Mouse (Mus musculus) midbrain, postnatal 0 days (tissue): Measurements from ENCODE around the gene Efcab6. TPM values are rescaled to one million over a fixed set of nuclear protein-coding genes. Genes with fewer than 3 reads are reported as not detected.

Source experiments
- ATAC-seq: fragments of 200-750 bp; cut with Nextera tagmentation; 2 replicates; pipeline ENCODE4 v1.8.0; 2017; ENCODE audit warnings: moderate number of reproducible peaks, mild to moderate bottlenecking, moderate TSS enrichment, moderate library complexity; ENCODE audit not compliant: low FRiP score
- DNase-seq: peaks from one replicate; pipeline ENCODE4 v3.0.0-alpha.2; 2015; ENCODE audit warnings: low spot score
- H3K27ac ChIP-seq: fragments of 300-500 bp; sonication (generic); 2 replicates; pipeline ENCODE4 v1.5.1; 2014; ENCODE audit warnings: low read depth, mild to moderate bottlenecking, low read length, mixed read lengths
- H3K27me3 ChIP-seq: fragments of 300-500 bp; sonication (generic); 2 replicates; pipeline ENCODE4 v1.6.1; 2014; ENCODE audit warnings: low read length, control low read depth, mixed read lengths; ENCODE audit not compliant: insufficient read depth
- H3K36me3 ChIP-seq: fragments of 300-500 bp; sonication (generic); 2 replicates; pipeline ENCODE4 v1.6.1; 2014; ENCODE audit warnings: low read length, control low read depth, mixed read lengths; ENCODE audit not compliant: insufficient read depth
- H3K4me1 ChIP-seq: fragments of 300-500 bp; sonication (generic); 2 replicates; pipeline ENCODE4 v1.6.1; 2014; ENCODE audit warnings: mild to moderate bottlenecking, control low read depth, antibody characterized with exemption, low read length, mixed read lengths; ENCODE audit not compliant: insufficient read depth
- H3K4me2 ChIP-seq: fragments of 300-500 bp; sonication (generic); 2 replicates; pipeline ENCODE4 v1.6.1; 2014; ENCODE audit warnings: low read depth, mild to moderate bottlenecking, low read length, mixed read lengths; ENCODE audit not compliant: poor library complexity, severe bottlenecking
- H3K4me3 ChIP-seq: fragments of 300-500 bp; sonication (generic); 2 replicates; pipeline ENCODE4 v1.5.1; 2014; ENCODE audit warnings: low read depth, mild to moderate bottlenecking, low read length, moderate library complexity
- H3K9ac ChIP-seq: fragments of 300-500 bp; sonication (generic); replicated peaks from 2 replicates; pipeline ENCODE4 v1.6.1; 2014; ENCODE audit warnings: mild to moderate bottlenecking, low read length, moderate library complexity, mixed read lengths; ENCODE audit not compliant: poor library complexity, severe bottlenecking
- H3K9me3 ChIP-seq: fragments of 300-500 bp; sonication (generic); 2 replicates; pipeline ENCODE4 v1.6.1; 2016; ENCODE audit warnings: low read length, control low read depth
- CTCF ChIP-seq: IDR thresholded peaks from 2 replicates; pipeline ENCODE4 v1.5.1; 2016; ENCODE audit warnings: antibody characterized with exemption, mild to moderate bottlenecking
- WGBS: fragments of 180-500 bp; shearing (Covaris S2); extraction: QIAGEN DNeasy Blood & Tissue Kit; methylation state at CpG from one replicate; pipeline ENCODE4 v1.1.7; 2014; 5-methylcytosine and 5-hydroxymethylcytosine counted together
- polyA plus RNA-seq: library from polyadenylated mRNA; unstranded; fragments of >200 nt; fragmentation: Nextera tagmentation; extraction: Ambion mirVana; gene quantifications from 2 replicates; pipeline ENCODE4 v1.2.1, GENCODE M21; 2015
- total RNA-seq: library from RNA; depleted of rRNA; stranded (reverse); fragments of >200 nt; gene quantifications from 2 replicates; pipeline ENCODE4 v1.2.3, GENCODE M21; 2014

The Efcab6 gene
- total and polyA plus RNA-seq, 2 experiments from 2014 or later, result 1.5 to 3.9 TPM

DNA sequence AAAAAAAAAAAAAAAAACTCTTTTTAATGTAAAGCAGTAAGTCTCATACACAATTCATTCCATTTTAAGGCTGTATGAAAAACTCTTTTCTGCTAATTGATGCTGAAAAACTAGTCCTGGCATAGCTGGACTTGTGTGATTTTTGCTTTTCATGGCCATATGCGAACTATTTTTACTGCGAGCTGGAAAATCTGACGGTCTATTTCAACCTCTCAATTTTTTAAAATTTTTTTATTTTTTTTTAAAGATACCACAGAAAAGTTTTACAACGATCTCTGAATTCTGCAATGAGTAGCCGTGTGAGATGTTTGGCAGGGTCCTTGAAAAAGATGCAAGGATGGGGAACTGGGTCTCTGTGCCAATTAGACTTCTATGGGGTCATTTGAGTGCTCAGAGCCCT is 75.9 kb downstream of the Efcab6 start:
- Histone ChIP-seq H3K4me1 (no peaks in the 10 kb centered on the region), H3K9me3 (no peaks in the 10 kb centered on the region), H3K9ac (no peak overlapping the region), H3K27me3 (no peaks in the 10 kb centered on the region), H3K4me3 (no peak overlapping the region), H3K27ac (no peak overlapping the region), H3K4me2 (no peak overlapping the region), H3K36me3 (no peaks in the 10 kb centered on the region)
- DNase-seq (no peak), ATAC-seq (no peak)
- WGBS, result 89% methylated on average over 5 of the region's 5 CpGs
- no peak for TF ChIP-seq CTCF

DNA sequence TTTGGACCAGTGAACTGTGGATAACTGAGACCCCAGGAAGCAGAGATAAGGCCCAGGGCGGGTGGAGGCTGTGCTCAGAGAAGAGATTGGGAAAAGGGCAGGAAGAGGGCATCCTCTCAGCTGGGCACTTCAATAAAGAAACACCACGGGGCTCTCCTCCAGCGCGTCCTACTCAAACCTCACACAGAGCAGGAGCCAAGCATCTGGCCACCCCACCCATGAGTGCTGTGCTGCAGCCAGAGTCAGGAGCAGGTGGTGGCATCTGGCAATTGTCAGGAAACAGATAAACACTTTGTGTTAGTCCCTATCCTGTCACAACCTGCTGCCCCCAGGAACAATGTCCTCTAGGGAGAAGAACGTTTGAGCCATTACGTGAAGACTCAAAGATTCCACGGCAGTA is 77.1 kb downstream of the Efcab6 start:
- H3K4me1 ChIP-seq, result no peaks in the 10 kb centered on the region
- DNase-seq, result no peak
- TF ChIP-seq CTCF, result no peak
- no peak overlapping the region for H3K27ac ChIP-seq
- no peak overlapping the region for H3K4me2 ChIP-seq
- H3K27me3 ChIP-seq, result no peaks in the 10 kb centered on the region
- no peak overlapping the region for H3K4me3 ChIP-seq
- no peaks in the 10 kb centered on the region for H3K36me3 ChIP-seq
- H3K9ac ChIP-seq, result no peak overlapping the region
- ATAC-seq, result no peak
- WGBS, result 32% methylated on average over 7 of the region's 7 CpGs
- no peaks in the 10 kb centered on the region for H3K9me3 ChIP-seq

DNA sequence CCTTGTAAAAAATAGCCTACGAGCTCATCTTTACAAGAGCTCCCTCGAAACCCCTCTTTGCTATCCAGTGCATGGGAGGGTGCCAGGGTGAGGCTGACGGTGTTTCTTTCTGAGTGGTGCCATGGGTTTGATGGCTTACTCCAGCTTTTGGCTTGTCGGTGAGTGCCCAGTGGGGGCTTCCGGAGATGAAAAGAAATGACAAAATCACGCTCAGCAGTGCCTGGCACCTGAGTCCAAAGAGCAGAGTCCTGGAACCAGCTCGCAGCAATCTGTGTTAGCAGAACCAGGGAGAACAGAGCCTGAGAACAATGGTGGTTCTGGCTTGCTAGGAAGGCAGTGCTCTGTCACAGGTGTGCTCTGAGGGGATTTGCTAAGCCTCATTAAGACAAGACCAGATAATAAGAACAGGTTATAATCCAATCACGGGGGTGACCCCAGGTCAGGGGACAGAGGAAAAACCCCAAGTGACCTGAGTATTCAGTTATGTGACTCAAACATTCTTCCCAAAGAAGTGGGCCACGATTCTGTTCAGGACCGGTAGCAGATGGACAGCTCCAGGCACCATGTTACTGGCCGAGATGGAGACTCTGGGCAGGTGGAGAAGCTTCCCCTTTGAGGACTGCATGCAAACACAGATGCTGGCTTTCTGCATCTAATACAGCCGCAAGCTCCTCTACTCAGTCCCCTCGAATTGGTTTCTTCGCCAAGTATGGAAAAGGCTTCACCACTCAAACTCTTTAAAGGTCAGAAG is 82.8 kb downstream of the Efcab6 start:
- H3K4me2 ChIP-seq, result no peak overlapping the region
- no peaks in the 10 kb centered on the region for H3K36me3 ChIP-seq
- no peak overlapping the region for H3K9ac ChIP-seq
- no peak overlapping the region for H3K27ac ChIP-seq
- DNase-seq (no peak), ATAC-seq (no peak)
- 64% methylated on average over 14 of the region's 14 CpGs for WGBS
- no peaks in the 10 kb centered on the region for H3K27me3 ChIP-seq
- H3K4me3 ChIP-seq, result no peak overlapping the region
- no peaks in the 10 kb centered on the region for H3K4me1 ChIP-seq
- TF ChIP-seq CTCF, result no peak
- H3K9me3 ChIP-seq, result no peaks in the 10 kb centered on the region

DNA sequence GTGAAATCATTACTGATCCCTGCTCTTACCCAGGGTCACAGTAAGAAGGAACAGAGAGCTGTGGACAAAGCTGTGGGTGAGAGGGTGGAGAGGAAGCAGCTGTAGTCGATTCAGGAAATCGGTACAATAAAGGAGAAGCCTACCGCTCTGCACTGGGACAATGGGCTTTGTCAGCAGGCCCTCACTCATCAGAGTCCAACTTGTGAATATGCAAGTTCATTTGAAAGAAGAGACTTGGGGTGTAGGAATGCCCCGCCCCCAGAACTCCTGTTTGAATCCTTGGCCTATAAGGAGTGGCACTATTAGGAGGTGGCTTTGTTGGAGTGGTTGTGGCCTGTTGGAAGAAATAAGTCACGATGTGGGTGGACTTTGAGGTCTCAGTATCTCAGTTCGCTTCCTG is 86.3 kb downstream of the Efcab6 start:
- Histone ChIP-seq H3K9ac (no peak overlapping the region), H3K27me3 (no peaks in the 10 kb centered on the region), H3K27ac (no peak overlapping the region), H3K36me3 (no peaks in the 10 kb centered on the region), H3K4me3 (no peak overlapping the region), H3K4me1 (no peaks in the 10 kb centered on the region), H3K4me2 (no peak overlapping the region), H3K9me3 (no peaks in the 10 kb centered on the region)
- ATAC-seq, result no peak
- no peak for TF ChIP-seq CTCF
- no peak for DNase-seq
- WGBS, result 54% methylated on average over 6 of the region's 6 CpGs

DNA sequence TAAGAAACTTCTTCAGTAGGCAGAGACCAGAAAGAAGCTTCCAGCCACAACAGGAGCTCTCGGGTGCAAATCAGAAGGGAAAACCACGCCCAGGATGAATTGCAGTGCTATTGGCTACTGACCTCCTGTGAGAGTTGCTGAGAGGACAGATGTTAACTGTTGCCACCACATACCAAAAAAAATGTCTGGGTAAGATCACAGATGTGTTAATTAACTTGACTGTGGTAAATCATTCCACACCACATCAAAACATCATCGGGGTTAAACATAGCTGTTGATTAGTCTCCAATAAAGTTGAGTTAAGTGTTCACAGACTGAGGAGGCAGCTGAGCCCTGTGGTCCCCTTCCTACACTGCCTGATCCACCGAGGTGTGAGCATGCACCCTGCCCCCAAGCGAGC is 88.1 kb downstream of the Efcab6 start:
- no peak for DNase-seq
- 50% methylated on average over 5 of the region's 5 CpGs for WGBS

DNA sequence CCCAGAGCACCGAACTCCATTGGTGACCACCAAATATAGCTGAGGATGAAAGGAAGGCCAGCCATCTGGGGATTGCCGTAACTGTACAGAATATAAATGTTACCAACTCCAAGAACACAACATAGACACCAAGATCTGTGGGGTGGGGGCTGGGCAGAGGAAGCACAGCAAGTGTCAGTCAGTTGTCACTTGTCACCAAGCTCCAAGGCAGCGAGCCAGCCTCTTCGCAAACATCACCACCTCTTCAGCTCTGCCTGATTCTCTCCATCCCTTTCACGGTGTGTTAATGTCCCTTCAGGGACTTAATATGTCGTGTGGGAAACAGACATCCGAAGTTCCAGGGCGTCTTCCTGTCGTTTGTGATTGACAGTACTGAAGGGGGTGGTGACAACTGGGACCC is 93.0 kb downstream of the Efcab6 start:
- H3K9ac ChIP-seq, result no peak overlapping the region
- no peak for DNase-seq
- TF ChIP-seq CTCF, result no peak
- no peaks in the 10 kb centered on the region for H3K36me3 ChIP-seq
- H3K27me3 ChIP-seq, result no peaks in the 10 kb centered on the region
- WGBS, result 51% methylated on average over 9 of the region's 9 CpGs
- peaks cover 5% of the 10 kb centered on the region; the same call in 1 of the 2 replicates for H3K4me1 ChIP-seq
- H3K27ac ChIP-seq, result no peak overlapping the region
- no peak for ATAC-seq
- H3K9me3 ChIP-seq, result no peaks in the 10 kb centered on the region
- no peak overlapping the region for H3K4me3 ChIP-seq
- H3K4me2 ChIP-seq, result no peak overlapping the region

More for the DNA sequence above, 88.1 kb downstream of the Efcab6 start:
- Histone ChIP-seq H3K4me2 (no peak overlapping the region), H3K4me1 (no peaks in the 10 kb centered on the region), H3K27ac (no peak overlapping the region), H3K9me3 (no peaks in the 10 kb centered on the region), H3K4me3 (no peak overlapping the region), H3K9ac (no peak overlapping the region), H3K27me3 (no peaks in the 10 kb centered on the region), H3K36me3 (no peaks in the 10 kb centered on the region)
- ATAC-seq, result no peak
- TF ChIP-seq CTCF, result no peak
